Mouse (Mus musculus) ES-E14 (cell line): ENCODE data around the gene Ppp1r2. TPM values are rescaled to one million over a fixed set of nuclear protein-coding genes. Genes with fewer than 3 reads are reported as not detected.
"Not testable (repeated sequence)": the region's sequence is repeated elsewhere in the genome, so short reads cannot be mapped to it uniquely, and the experiment has no call there.

ENCODE experiments used
- DNase-seq: peaks from one replicate; pipeline ENCODE4 v3.0.0-alpha.2; 2013; ENCODE audit warnings: low read depth, low spot score
- H3K27ac ChIP-seq: 2 replicates; pipeline ENCODE4 v1.5.1; 2012; ENCODE audit warnings: low read depth, mild to moderate bottlenecking, low read length, moderate library complexity, mixed read lengths; ENCODE audit not compliant: poor library complexity, insufficient read depth, severe bottlenecking
- H3K36me3 ChIP-seq: 2 replicates; pipeline ENCODE4 v1.6.1; 2012; ENCODE audit warnings: mild to moderate bottlenecking, low read length, moderate library complexity, mixed read lengths; ENCODE audit not compliant: control insufficient read depth, poor library complexity, insufficient read depth, severe bottlenecking
- H3K4me1 ChIP-seq, 2 experiments: fragments of 150-350 bp in 1 of 2; sonication (generic) in 1 of 2; 2 replicates each; pipeline ENCODE4 v1.6.1; 2012; ENCODE audit warnings: low read length in 2 of 2, mild to moderate bottlenecking in 1 of 2, mixed read lengths in 1 of 2; ENCODE audit not compliant: control insufficient read depth in 2 of 2, insufficient read depth in 2 of 2, poor library complexity in 1 of 2
- H3K4me3 ChIP-seq, 2 experiments: fragments of 150-350 bp in 1 of 2; sonication (generic) in 1 of 2; 2 replicates each; pipeline ENCODE4 v1.5.1; 2012; ENCODE audit warnings: low read length in 2 of 2, low read depth in 1 of 2, mild to moderate bottlenecking in 1 of 2, mixed read lengths in 1 of 2; ENCODE audit not compliant: insufficient read depth in 1 of 2, poor library complexity in 1 of 2, severe bottlenecking in 1 of 2
- H3K9ac ChIP-seq: 2 replicates; pipeline ENCODE4 v1.6.1; 2012; ENCODE audit warnings: low read depth, mild to moderate bottlenecking, low read length, mixed read lengths; ENCODE audit not compliant: poor library complexity, insufficient read depth, severe bottlenecking
- H3K9me3 ChIP-seq: fragments of 150-350 bp; sonication (generic); 2 replicates; pipeline ENCODE4 v1.6.1; 2012; ENCODE audit warnings: low read depth, mild to moderate bottlenecking, low read length; ENCODE audit not compliant: control insufficient read depth, insufficient read depth
- CHD2 ChIP-seq: IDR thresholded peaks from 2 replicates; pipeline ENCODE4 v1.6.1; 2014; ENCODE audit warnings: mild to moderate bottlenecking, low read depth, low read length, inconsistent platforms
- HCFC1 ChIP-seq: IDR thresholded peaks from 2 replicates; pipeline ENCODE4 v1.6.1; 2012; ENCODE audit warnings: low read length, inconsistent platforms, borderline replicate concordance; ENCODE audit not compliant: insufficient read depth
- MAFK ChIP-seq: IDR thresholded peaks from 2 replicates; pipeline ENCODE4 v1.6.1; 2014; ENCODE audit warnings: mild to moderate bottlenecking, low read depth, low read length, inconsistent platforms; ENCODE audit not compliant: insufficient read depth
- ZC3H11A ChIP-seq: IDR thresholded peaks from 2 replicates; pipeline ENCODE4 v1.6.1; 2012; ENCODE audit warnings: low read depth, mild to moderate bottlenecking, inconsistent platforms, low read length, borderline replicate concordance
- ZNF384 ChIP-seq: IDR thresholded peaks from 2 replicates; pipeline ENCODE4 v1.6.1; 2012; ENCODE audit warnings: low read depth, low read length, inconsistent platforms
- in situ Hi-C, 2 experiments: fragments of 600-800 bp; cut with MboI; formaldehyde crosslinking; loops; one replicate each; pipeline ENCODE4 v1.15.1; 2025; ENCODE audit warnings: low sequenced_read_pairs in 2 of 2, inconsistent platforms in 1 of 2; ENCODE audit not compliant: unreplicated experiment in 2 of 2
- total RNA-seq: library from RNA; depleted of rRNA; stranded (reverse); fragments of 300-350 nt; gene quantifications from 2 replicates; pipeline ENCODE4 v1.2.3, GENCODE M21; 2012; rRNA removed

Ppp1r2 gene
- total RNA-seq, result 49.9 and 63.1 TPM in 2 replicates

DNA sequence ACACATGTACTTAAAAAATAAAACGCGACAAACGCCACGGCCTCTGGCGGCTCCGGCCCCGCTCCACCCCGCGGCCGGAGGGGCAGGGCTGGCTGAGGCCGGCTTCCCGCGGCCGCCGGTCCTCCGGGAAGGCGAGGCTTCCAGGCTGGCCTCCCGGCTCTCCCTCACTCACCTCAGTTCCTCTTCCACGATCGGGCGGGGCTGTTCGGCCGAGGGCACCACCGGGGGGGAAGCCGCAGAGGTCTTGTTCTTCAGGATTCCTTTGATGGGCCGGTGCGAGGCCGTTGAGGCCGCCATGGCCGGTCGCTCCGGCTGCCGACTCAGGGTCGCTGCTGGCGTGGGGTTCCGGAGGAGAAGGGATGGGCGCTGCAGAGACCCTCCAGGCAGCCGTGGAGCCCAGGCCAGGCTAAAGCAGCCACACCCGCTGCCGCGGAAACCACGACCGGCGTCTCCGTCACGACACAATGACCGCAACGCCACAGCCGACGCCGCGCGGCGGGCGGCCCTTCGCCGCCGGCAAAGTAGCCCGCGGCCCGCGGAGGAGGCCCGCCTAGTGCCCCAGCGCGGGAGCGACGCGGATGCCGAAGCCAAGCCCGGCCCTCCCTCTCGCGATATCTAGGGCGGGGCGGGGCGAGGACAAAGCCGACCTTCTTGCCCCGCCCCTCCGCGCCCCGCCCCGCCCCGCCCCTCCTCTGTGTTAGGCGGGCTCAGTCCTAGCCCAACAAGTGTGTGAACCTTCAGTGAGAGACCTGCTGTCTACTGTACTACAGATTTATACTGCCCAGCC is at the start of gene Ppp1r2:
TSS of gene Ppp1r2 (minus strand) at position 604 of the 787 bp plus-strand sequence.
- peak; percentile 80 for DNase-seq
- TF ChIP-seq MAFK, result no peak
- peak; percentile 78; the same call in 1 of the 2 replicates for TF ChIP-seq CHD2
- TF ChIP-seq HCFC1, result peak; percentile 54; the same call in 1 of the 2 replicates
- H3K36me3 ChIP-seq, result peaks cover 3% of the 10 kb centered on the region; the same call in 1 of the 2 replicates
- H3K4me3 ChIP-seq, result peak within 1 kb of the TSS; percentile 87
- peaks cover 2 to 12% of the 10 kb centered on the region in 2 experiments; a peak in 2 of 4 replicates for H3K4me1 ChIP-seq
- peak within 1 kb of the TSS; percentile 74 for H3K27ac ChIP-seq
- in situ Hi-C loops, result no loop called here
- no peaks in the 10 kb centered on the region for H3K9me3 ChIP-seq
- peak within 1 kb of the TSS; percentile 100 for H3K9ac ChIP-seq

DNA sequence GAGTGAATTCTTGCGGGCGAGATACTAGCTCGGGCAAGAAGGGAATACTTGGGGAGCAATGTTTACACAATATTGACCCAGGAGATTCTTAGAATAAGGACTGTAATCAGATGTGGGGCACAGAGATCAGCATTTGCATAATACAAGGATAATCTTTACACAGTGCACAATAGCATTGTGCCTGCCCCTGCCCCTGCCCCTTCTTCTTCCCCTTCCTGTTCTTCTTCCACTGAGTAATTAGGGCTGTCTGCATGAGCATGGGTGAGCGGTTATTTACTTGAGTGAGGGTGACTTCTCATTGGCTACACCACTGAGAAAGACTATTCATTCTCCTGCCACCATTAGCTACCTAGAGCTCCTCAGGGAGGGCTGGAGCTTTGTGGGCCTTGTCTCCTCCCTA is 46.4 kb upstream of the Ppp1r2 start:
- DNase-seq, result no peak
- no peak overlapping the region for H3K4me3 ChIP-seq
- peaks cover 5% of the 10 kb centered on the region for H3K36me3 ChIP-seq
- no peaks in the 10 kb centered on the region for H3K9me3 ChIP-seq
- in situ Hi-C loops, result no loop called here
- H3K9ac ChIP-seq, result no peak overlapping the region
- TF ChIP-seq CHD2 (no peak), ZNF384 (no peak), HCFC1 (no peak), MAFK (no peak), ZC3H11A (no peak)
- H3K27ac ChIP-seq, result no peak overlapping the region
- H3K4me1 ChIP-seq, result 0 out of 4 replicates have a peak, but pooled peaks cover 0 to 5% of the 10 kb centered on the region in 2 experiments

DNA sequence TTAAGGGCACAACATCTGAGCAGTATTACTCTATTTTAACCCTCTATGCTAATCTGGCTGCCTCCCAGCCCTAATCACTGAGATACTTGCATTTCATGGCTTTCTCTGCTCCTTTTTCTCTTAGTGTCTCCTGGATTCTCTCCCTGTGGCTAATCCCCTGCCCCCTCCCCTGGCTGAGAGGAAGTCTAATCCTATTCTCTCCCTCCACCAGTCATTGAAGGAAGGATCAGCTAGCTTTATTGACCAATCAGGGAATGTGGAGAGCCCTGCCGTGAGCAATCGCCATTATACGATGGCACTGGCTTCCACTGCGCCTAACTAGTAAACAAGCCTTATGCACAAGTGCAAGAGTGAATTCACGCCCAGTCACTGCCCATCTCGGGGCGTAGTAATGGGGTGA is 45.9 kb upstream of the Ppp1r2 start:
- peaks cover 0 to 2% of the 10 kb centered on the region in 2 experiments; a peak in 1 of 4 replicates for H3K4me1 ChIP-seq
- no peaks in the 10 kb centered on the region for H3K9me3 ChIP-seq
- no peak overlapping the region for H3K27ac ChIP-seq
- no peak for DNase-seq
- peaks cover 2% of the 10 kb centered on the region; the same call in 1 of the 2 replicates for H3K36me3 ChIP-seq
- TF ChIP-seq CHD2, result no peak
- TF ChIP-seq MAFK, result no peak
- no peak for TF ChIP-seq HCFC1
- TF ChIP-seq ZC3H11A, result no peak
- no peak for TF ChIP-seq ZNF384
- no peak overlapping the region for H3K9ac ChIP-seq
- in situ Hi-C loops, result no loop called here
- no peak overlapping the region for H3K4me3 ChIP-seq

DNA sequence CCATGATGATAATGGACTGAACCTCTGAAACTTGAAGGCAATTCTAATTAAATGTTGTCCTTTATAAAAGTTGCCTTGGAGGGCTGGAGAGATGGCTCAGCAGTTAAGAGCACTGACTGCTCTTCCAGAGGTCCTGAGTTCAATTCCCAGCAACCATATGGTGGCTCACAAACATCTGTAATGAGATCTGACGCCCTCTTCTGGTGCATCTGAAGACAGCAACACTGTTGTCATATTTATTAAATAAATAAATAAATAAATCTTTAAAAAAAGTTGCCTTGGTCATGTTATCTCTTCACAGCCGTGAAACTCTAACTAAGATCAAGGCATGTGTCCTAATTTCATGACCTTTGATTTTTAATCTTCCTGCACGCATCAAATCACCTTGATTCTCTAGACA is 44.6 kb upstream of the Ppp1r2 start:
- H3K27ac ChIP-seq, H3K36me3 ChIP-seq, in situ Hi-C loops, H3K9me3 ChIP-seq, DNase-seq, H3K4me1 ChIP-seq, H3K4me3 ChIP-seq, H3K9ac ChIP-seq: not testable (repeated sequence)

DNA sequence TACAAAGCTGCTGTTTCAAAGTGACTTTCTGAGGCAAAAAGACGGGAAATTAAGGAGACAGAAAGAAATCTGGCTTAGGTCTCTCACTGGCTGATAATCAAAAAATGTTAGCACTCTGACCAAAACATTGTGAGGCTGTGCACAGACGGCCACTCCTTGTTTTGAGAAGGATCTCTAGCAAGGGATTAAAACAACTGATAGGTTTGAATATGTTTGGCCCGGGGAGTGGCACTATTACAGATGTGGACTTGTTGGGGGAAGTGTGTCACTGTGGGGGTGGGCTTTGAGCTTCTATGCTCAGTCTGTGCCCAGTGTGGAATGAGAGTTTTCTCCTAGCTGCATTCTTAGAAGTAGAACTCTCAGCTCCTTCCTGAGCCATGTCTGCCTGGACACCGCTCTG is 44.2 kb upstream of the Ppp1r2 start:
- H3K36me3 ChIP-seq, result no peaks in the 10 kb centered on the region
- TF ChIP-seq ZNF384 (no peak), HCFC1 (no peak), ZC3H11A (no peak), MAFK (no peak), CHD2 (no peak)
- peaks cover 0 to 8% of the 10 kb centered on the region in 2 experiments for H3K4me1 ChIP-seq
- H3K27ac ChIP-seq, result no peak overlapping the region
- no peak overlapping the region for H3K4me3 ChIP-seq
- DNase-seq, result no peak
- in situ Hi-C loops, result no loop called here
- H3K9ac ChIP-seq, result no peak overlapping the region
- no peaks in the 10 kb centered on the region for H3K9me3 ChIP-seq
